Mouse (Mus musculus) liver, embryonic 14.5 days (tissue): ENCODE measurements around the gene Trdmt1. TPM values are rescaled to one million over a fixed set of nuclear protein-coding genes. Genes with fewer than 3 reads are reported as not detected.

ENCODE experiments used
- ATAC-seq: fragments of 200-750 bp; cut with Nextera tagmentation; 2 replicates; pipeline ENCODE4 v1.8.0; 2017; ENCODE audit warnings: moderate number of reproducible peaks, mild to moderate bottlenecking, moderate library complexity; ENCODE audit not compliant: insufficient read depth
- DNase-seq, 3 experiments: peaks; one replicate each; pipeline ENCODE4 v3.0.0-alpha.2; 2012 to 2013; ENCODE audit warnings: low read depth in 3 of 3, low spot score in 3 of 3
- H3K27ac ChIP-seq: fragments of 300-500 bp; sonication (generic); 2 replicates; pipeline ENCODE4 v1.5.1; 2014; ENCODE audit warnings: moderate library complexity, mild to moderate bottlenecking, control low read depth, inconsistent platforms
- H3K27me3 ChIP-seq: fragments of 300-500 bp; sonication (generic); 2 replicates; pipeline ENCODE4 v1.6.1; 2014; ENCODE audit warnings: mild to moderate bottlenecking, low read length, moderate library complexity; ENCODE audit not compliant: control insufficient read depth, insufficient read depth
- H3K36me3 ChIP-seq: fragments of 300-500 bp; sonication (generic); replicated peaks from 2 replicates; pipeline ENCODE4 v1.6.1; 2014; ENCODE audit warnings: low read depth; ENCODE audit not compliant: control insufficient read depth, insufficient read depth
- H3K4me1 ChIP-seq, 2 experiments: fragments of 200-500 bp in 1 of 2; fragments of 300-500 bp in 1 of 2; sonication (generic) in 1 of 2; replicated peaks; 2 replicates each; pipeline ENCODE4 v1.6.1; 2012 to 2014; ENCODE audit warnings: antibody characterized with exemption in 1 of 2, inconsistent platforms in 1 of 2, low read length in 1 of 2; ENCODE audit not compliant: control insufficient read depth in 2 of 2, insufficient read depth in 2 of 2
- H3K4me2 ChIP-seq: fragments of 300-500 bp; sonication (generic); 2 replicates; pipeline ENCODE4 v1.6.1; 2014; ENCODE audit warnings: low read depth, mild to moderate bottlenecking, control low read depth, moderate library complexity
- H3K4me3 ChIP-seq, 2 experiments: fragments of 200-500 bp in 1 of 2; fragments of 300-500 bp in 1 of 2; sonication (generic) in 1 of 2; 2 replicates each; pipeline ENCODE4 v1.5.1; 2012 to 2014; ENCODE audit warnings: low read depth in 2 of 2, low read length in 2 of 2, mild to moderate bottlenecking in 2 of 2, control low read depth in 1 of 2, inconsistent platforms in 1 of 2, moderate library complexity in 1 of 2; ENCODE audit not compliant: insufficient read depth in 1 of 2
- H3K9ac ChIP-seq: fragments of 300-500 bp; sonication (generic); replicated peaks from 2 replicates; pipeline ENCODE4 v1.6.1; 2014; ENCODE audit warnings: mild to moderate bottlenecking, control low read depth, moderate library complexity
- H3K9me3 ChIP-seq: fragments of 300-500 bp; sonication (generic); 2 replicates; pipeline ENCODE4 v1.6.1; 2016; ENCODE audit warnings: low read length, mixed read lengths; ENCODE audit not compliant: control insufficient read depth
- CTCF ChIP-seq: IDR thresholded peaks from 2 replicates; pipeline ENCODE4 v1.5.1; 2016; ENCODE audit warnings: antibody characterized with exemption, low read depth, control low read depth
- EP300 ChIP-seq: IDR thresholded peaks from 2 replicates; pipeline ENCODE4 v1.6.1; 2016; ENCODE audit warnings: antibody characterized with exemption, low read depth
- WGBS: fragments of 180-500 bp; shearing (Covaris S2); extraction: QIAGEN DNeasy Blood & Tissue Kit; methylation state at CpG from one replicate; pipeline ENCODE4 v1.1.7; 2014; ENCODE audit not compliant: insufficient replicate concordance; 5-methylcytosine and 5-hydroxymethylcytosine counted together
- polyA plus RNA-seq, 2 experiments: library from polyadenylated mRNA; depleted of rRNA in 1 of 2; stranded (reverse) in 1 of 2; unstranded in 1 of 2; fragments of >200 nt; fragmentation: Nextera tagmentation in 1 of 2; extraction: Ambion mirVana in 1 of 2; gene quantifications; 2 replicates each; pipeline versions ENCODE4 v1.2.1 to v1.2.3; 2012 to 2014

Gene Trdmt1
- polyA plus RNA-seq, 2 experiments = 2.8 to 5.5 TPM

DNA sequence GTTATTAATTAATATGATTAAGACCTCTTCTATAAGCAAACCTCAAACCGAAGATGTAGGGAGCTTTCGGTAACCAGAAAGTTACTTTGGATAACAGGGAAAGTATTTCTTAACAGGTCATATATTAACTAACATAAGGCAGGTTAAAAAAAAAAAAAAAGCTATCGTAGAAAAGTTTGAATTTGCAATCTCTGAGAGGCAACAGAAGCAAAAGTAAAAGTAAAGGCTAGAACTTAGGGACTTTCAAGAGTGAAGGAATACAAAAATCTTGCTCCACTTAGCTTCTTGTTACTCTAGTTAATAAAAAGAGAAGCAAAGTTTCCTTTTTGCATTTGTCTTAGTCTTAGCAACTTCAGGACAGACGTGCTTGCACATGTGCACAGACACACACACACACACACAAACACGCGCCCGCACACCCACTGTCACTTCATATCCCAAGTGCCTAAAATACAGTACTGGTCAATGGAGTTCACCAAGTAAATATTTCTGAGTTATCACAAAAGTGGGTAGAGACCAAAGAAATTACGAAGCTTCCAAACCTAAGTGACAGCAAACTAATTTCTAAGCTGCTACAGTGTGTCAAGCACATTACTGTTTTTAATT is 846 bp downstream of the Trdmt1 start:
- DNase-seq (no peak), ATAC-seq (peak; percentile 51)
- Histone ChIP-seq H3K4me1 (peaks cover 6 to 16% of the 10 kb centered on the region in 2 experiments), H3K27ac (peak overlapping the region; percentile 92), H3K4me3 (peak overlapping the region; percentile 79 to 83), H3K27me3 (no peaks in the 10 kb centered on the region), H3K36me3 (no peaks in the 10 kb centered on the region), H3K4me2 (peak overlapping the region; percentile 96), H3K9ac (peak overlapping the region; percentile 83), H3K9me3 (no peaks in the 10 kb centered on the region)
- TF ChIP-seq CTCF (no peak), EP300 (no peak)
- 34% methylated on average over 8 of the region's 8 CpGs for WGBS

DNA sequence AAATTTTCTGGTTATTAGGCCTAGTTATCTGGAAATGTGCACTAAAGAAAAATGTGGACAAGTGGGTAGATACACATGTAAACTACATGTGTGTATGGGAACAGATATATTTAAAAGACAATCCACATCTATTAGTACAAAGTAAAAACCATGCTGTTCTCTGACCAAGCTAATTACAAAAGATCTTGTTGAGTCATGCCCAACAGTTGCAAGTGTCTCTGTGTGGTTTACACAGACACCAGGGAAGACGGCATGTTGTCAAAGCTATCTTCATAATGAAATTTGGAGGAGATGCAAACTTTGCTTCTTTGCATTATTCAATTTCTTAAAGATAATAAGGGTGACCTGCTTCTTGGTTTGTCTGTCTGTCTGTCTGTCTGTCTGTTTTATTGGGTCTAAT is 4.6 kb downstream of the Trdmt1 start:
- Histone ChIP-seq H3K4me2 (no peak overlapping the region), H3K4me3 (no peak overlapping the region), H3K9me3 (no peaks in the 10 kb centered on the region), H3K27ac (no peak overlapping the region), H3K4me1 (peaks cover 5 to 31% of the 10 kb centered on the region in 2 experiments), H3K9ac (no peak overlapping the region), H3K27me3 (no peaks in the 10 kb centered on the region), H3K36me3 (no peaks in the 10 kb centered on the region)
- ATAC-seq = no peak
- no peak for TF ChIP-seq CTCF
- TF ChIP-seq EP300 = no peak
- 21% methylated on average over 1 of the region's 1 CpGs for WGBS
- no peak for DNase-seq

- 10% methylated on average over 6 of the region's 6 CpGs for WGBS
- Histone ChIP-seq H3K9me3 (no peaks in the 10 kb centered on the region), H3K27me3 (no peaks in the 10 kb centered on the region), H3K4me1 (peaks cover 2 to 30% of the 10 kb centered on the region in 2 experiments; a peak in 3 of 4 replicates), H3K4me2 (peak overlapping the region; percentile 40), H3K9ac (peak overlapping the region; percentile 2), H3K27ac (peak overlapping the region; percentile 7; the same call in 1 of the 2 replicates), H3K4me3 (no peak overlapping the region), H3K36me3 (no peaks in the 10 kb centered on the region)
- ATAC-seq = peak; percentile 55; the same call in 1 of the 2 replicates
- DNase-seq = no peak
- TF ChIP-seq EP300 (no peak), CTCF (no peak)
These were observed 5.6 kb downstream of the Trdmt1 start for GRCm38 (mm10) chr2:13538704-13539377.

DNA sequence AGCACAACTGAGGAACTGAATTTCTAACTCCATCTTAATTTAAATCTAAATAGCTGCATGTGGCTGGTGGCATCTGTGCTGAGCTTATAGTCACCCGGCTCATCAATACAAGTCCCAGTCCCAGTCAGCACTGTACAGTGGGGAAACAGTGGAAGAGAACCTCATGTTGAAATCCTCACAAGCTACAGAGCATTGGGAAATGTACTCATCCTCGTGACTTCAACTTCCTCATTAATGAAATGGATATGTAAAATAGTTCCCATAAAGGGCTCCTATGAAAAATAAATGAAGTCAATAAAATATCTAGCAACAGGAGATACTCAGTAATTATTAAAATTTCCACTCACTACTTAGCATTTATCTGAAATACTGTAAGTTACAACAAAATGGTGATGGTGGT is 6.2 kb downstream of the Trdmt1 start:
- WGBS = 66% methylated on average over 2 of the region's 2 CpGs
- Histone ChIP-seq H3K4me3 (no peak overlapping the region), H3K9ac (no peak overlapping the region), H3K4me2 (no peak overlapping the region), H3K4me1 (peaks cover 2 to 27% of the 10 kb centered on the region in 2 experiments; a peak in 3 of 4 replicates), H3K27me3 (no peaks in the 10 kb centered on the region), H3K9me3 (no peaks in the 10 kb centered on the region), H3K27ac (no peak overlapping the region), H3K36me3 (no peaks in the 10 kb centered on the region)
- ATAC-seq (no peak), DNase-seq (no peak)
- no peak for TF ChIP-seq EP300
- no peak for TF ChIP-seq CTCF

GRCm38 (mm10) chr2:13537733-13538132 is 6.7 kb downstream of the Trdmt1 start:
- DNase-seq (no peak), ATAC-seq (peak; percentile 55; the same call in 1 of the 2 replicates)
- 25% methylated on average over 2 of the region's 2 CpGs for WGBS
- Histone ChIP-seq H3K4me2 (no peak overlapping the region), H3K27ac (no peak overlapping the region), H3K27me3 (no peaks in the 10 kb centered on the region), H3K4me1 (peaks cover 2 to 27% of the 10 kb centered on the region in 2 experiments; a peak in 3 of 4 replicates), H3K9ac (no peak overlapping the region), H3K9me3 (no peaks in the 10 kb centered on the region), H3K36me3 (no peaks in the 10 kb centered on the region), H3K4me3 (no peak overlapping the region)
- TF ChIP-seq EP300 (no peak), CTCF (peak; percentile 76)
